Comparison of ENCODE assay signal across 8 mouse cellular contexts in genomic region chr11:54931405-54932093, GRCm38 (mm10). TPM values are rescaled to one million over a fixed set of nuclear protein-coding genes. Genes with fewer than 3 reads are reported as not detected.
A peak's percentile ranks its signal among the peaks of the same experiment; 100 is the strongest.
DNase-seq lines count a peak whose midpoint lies in the region.

No protein-coding gene starts in this region.

- intact Hi-C loops in gastrocnemius, postnatal 36 days (cut with DNase I), result loop anchor here (5.0 kb wide), 1 partner anchor 106 kb away; no protein-coding TSS in a partner anchor
- intact Hi-C loops in left cerebral cortex, postnatal 25 days (cut with DNase I), result loop anchor here (5.0 kb wide), 1 partner anchor 156 kb away; no protein-coding TSS in a partner anchor

- peak; percentile 66 for DNase-seq in gastrocnemius, adult 18-20 months (ENCODE audit: low spot score)
- DNase-seq in gastrocnemius, postnatal 36 days, result no peak
- peak; percentile 44 for DNase-seq in ovary, postnatal 14 days (ENCODE audit: low spot score)
- no peak for DNase-seq in ovary, adult 18-20 months (ENCODE audit: low spot score)
- peak; percentile 73 to 84 for DNase-seq in cerebellum, postnatal 14 days
- DNase-seq in left cerebral cortex, postnatal 25 days (ENCODE audit: low spot score in 2 of 2), result peak; percentile 23 to 30
- DNase-seq in right cerebral cortex, postnatal 4 days, result peak; percentile 57
- no peak for DNase-seq in urinary bladder, adult 2 months (ENCODE audit: low spot score)

RNA-seq across cellular contexts. Expression of gene Gpx3, which starts 29.3 kb away (rescaled TPM):
- total RNA-seq in gastrocnemius, adult 18-20 months (2021), result 100 to 1,000 TPM in 1 of 2 experiments, 10 to 100 TPM in 1; 98.9 to 187 TPM
- total RNA-seq in gastrocnemius, postnatal 36 days (2021), result 10 to 100 TPM; 27.6 to 44.7 TPM
- total RNA-seq in left cerebral cortex, postnatal 25 days (2021), result 1 to 10 TPM; 8.6 to 9.7 TPM
- 53.0 and 110 TPM in 2 replicates for polyA plus RNA-seq in urinary bladder, adult 2 months (2012; rRNA removed)

RNA-seq across cellular contexts. Expression of gene Tnip1, which starts 31.2 kb away (rescaled TPM):
- 10 to 100 TPM; 35.9 to 36.3 TPM for total RNA-seq in gastrocnemius, adult 18-20 months (2021)
- total RNA-seq in gastrocnemius, postnatal 36 days (2021), result 10 to 100 TPM; 29.7 to 32.3 TPM
- 10 to 100 TPM; 36.4 to 40.0 TPM for total RNA-seq in left cerebral cortex, postnatal 25 days (2021)
- polyA plus RNA-seq in urinary bladder, adult 2 months (2012; rRNA removed), result 19.5 and 25.0 TPM in 2 replicates

Comparison
In these comparisons a context has a peak if more than half of its experiments do, and no peak if none do; other contexts are left out.
1. DNase-seq: peak in gastrocnemius, adult 18-20 months (single experiment), ovary, postnatal 14 days (single experiment), cerebellum, postnatal 14 days (2 of 2), left cerebral cortex, postnatal 25 days (2 of 2) and right cerebral cortex, postnatal 4 days (single experiment); none in gastrocnemius, postnatal 36 days (0 of 2), ovary, adult 18-20 months (single experiment) and urinary bladder, adult 2 months (single experiment).